Mouse (Mus musculus) kidney, postnatal 36 days (tissue): ENCODE data around the gene Gbp2b.
"Not testable (repeated sequence)": the region's sequence is repeated elsewhere in the genome, so short reads cannot be mapped to it uniquely, and the experiment has no call there.

Source experiments
- DNase-seq, 2 experiments: peaks; one replicate each; pipeline ENCODE4 v3.0.0; 2021 to 2022; ENCODE audit warnings: mixed read lengths in 2 of 2

Gbp2b gene

GRCm38 (mm10) chr3:142594547-142594946 lies at the start of gene Gbp2b:
Gbp2b (plus strand) TSS chr3:142594847.
- DNase-seq: no peak

- DNase-seq: peak in 1 of 2 experiments; percentile 28
These were observed 48.0 kb upstream of the Gbp2b start for GRCm38 (mm10) chr3:142546690-142547089.

GRCm38 (mm10) chr3:142550052-142550676 lies 44.5 kb upstream of the Gbp2b start:
- DNase-seq: no peak

GRCm38 (mm10) chr3:142554601-142555000 lies 40.0 kb upstream of the Gbp2b start:
- DNase-seq: peak; percentile 21 to 42

GRCm38 (mm10) chr3:142555623-142556022 lies 39.0 kb upstream of the Gbp2b start:
- peak; percentile 68 to 77 for DNase-seq

GRCm38 (mm10) chr3:142559632-142560228 lies 34.9 kb upstream of the Gbp2b start, which contains the start of gene Gbp3:
Gbp3 (plus strand) TSS chr3:142560026.
- DNase-seq: peak; percentile 52 to 61

- DNase-seq: peak; percentile 88 to 93
These were observed 34.2 kb upstream of the Gbp2b start for GRCm38 (mm10) chr3:142560296-142560948.

GRCm38 (mm10) chr3:142561045-142561646 lies 33.5 kb upstream of the Gbp2b start:
- DNase-seq: no peak

GRCm38 (mm10) chr3:142561666-142562065 lies 33.0 kb upstream of the Gbp2b start:
- DNase-seq: no peak

GRCm38 (mm10) chr3:142567490-142567889 lies 27.2 kb upstream of the Gbp2b start:
- DNase-seq: not testable (repeated sequence)

GRCm38 (mm10) chr3:142570738-142571137 lies 23.9 kb upstream of the Gbp2b start:
- no peak for DNase-seq

- no peak for DNase-seq
These were observed 17.5 kb upstream of the Gbp2b start for GRCm38 (mm10) chr3:142577108-142577507.

- DNase-seq: no peak
These were observed 16.3 kb upstream of the Gbp2b start for GRCm38 (mm10) chr3:142578342-142578741.

GRCm38 (mm10) chr3:142583067-142583466 lies 11.6 kb upstream of the Gbp2b start:
- no peak for DNase-seq

GRCm38 (mm10) chr3:142587386-142587785 lies 7.3 kb upstream of the Gbp2b start:
- no peak for DNase-seq

- no peak for DNase-seq
These were observed 5.8 kb upstream of the Gbp2b start for GRCm38 (mm10) chr3:142588888-142589287.

GRCm38 (mm10) chr3:142590431-142591067 lies 4.1 kb upstream of the Gbp2b start:
- DNase-seq: no peak

GRCm38 (mm10) chr3:142597923-142598322 lies 3.3 kb downstream of the Gbp2b start:
- no peak for DNase-seq

GRCm38 (mm10) chr3:142601675-142602074 lies 7.0 kb downstream of the Gbp2b start:
- DNase-seq: no peak

GRCm38 (mm10) chr3:142618658-142619057 lies 24.0 kb downstream of the Gbp2b start:
- DNase-seq: no peak

GRCm38 (mm10) chr3:142619606-142620005 lies 25.0 kb downstream of the Gbp2b start:
- DNase-seq: peak in 1 of 2 experiments; percentile 8

- DNase-seq: peak; percentile 32 to 39
These were observed 25.7 kb downstream of the Gbp2b start, which contains the start of gene Gbp2 for GRCm38 (mm10) chr3:142620111-142620955. Gbp2 (plus strand) TSS chr3:142620602.
